Mouse (Mus musculus) gonadal fat pad, adult 2 months (tissue): Measurements from ENCODE around the gene Aars. TPM values are rescaled to one million over a fixed set of nuclear protein-coding genes. Genes with fewer than 3 reads are reported as not detected.
"Not testable (repeated sequence)": the region's sequence is repeated elsewhere in the genome, so short reads cannot be mapped to it uniquely, and the experiment has no call there.

Source experiments
- DNase-seq: peaks from one replicate; pipeline ENCODE4 v3.0.0-alpha.2; 2012; ENCODE audit warnings: low read depth
- polyA plus RNA-seq: library from polyadenylated mRNA; depleted of rRNA; stranded (reverse); fragments of >200 nt; gene quantifications from 2 replicates; pipeline ENCODE4 v1.2.3, GENCODE M21; 2012; rRNA removed

Aars gene
- 40.0 and 43.7 TPM in 2 replicates for polyA plus RNA-seq

DNA sequence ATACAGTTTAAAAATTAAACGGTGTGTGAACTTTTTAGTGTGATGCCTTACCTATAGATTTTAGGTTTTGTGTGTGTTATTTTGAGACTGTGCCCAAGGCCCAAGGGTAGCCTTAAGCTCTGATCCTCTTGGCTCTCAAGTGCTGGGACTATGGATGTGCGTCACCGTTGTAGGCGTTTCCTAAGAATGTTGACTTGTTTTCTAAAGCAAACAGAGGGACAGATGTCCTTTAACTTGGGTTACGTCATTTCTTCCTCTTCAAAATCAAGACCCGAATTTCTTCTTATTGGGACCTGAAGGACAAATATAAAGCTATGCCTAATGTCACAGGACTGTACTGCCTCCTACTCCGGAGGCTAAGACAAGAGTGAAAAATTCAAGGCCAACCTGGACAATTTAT lies at the start of gene Aars:
Gene Aars, plus strand, starts transcription at position 229 of the 400 bp plus-strand sequence.
- no peak for DNase-seq

GRCm38 (mm10) chr8:110987805-110988744 lies 44.9 kb upstream of the Aars start:
- DNase-seq, result no peak

GRCm38 (mm10) chr8:110990017-110990416 lies 42.9 kb upstream of the Aars start:
- DNase-seq, result no peak

GRCm38 (mm10) chr8:110996641-110997430 lies 36.1 kb upstream of the Aars start:
- no peak for DNase-seq

DNA sequence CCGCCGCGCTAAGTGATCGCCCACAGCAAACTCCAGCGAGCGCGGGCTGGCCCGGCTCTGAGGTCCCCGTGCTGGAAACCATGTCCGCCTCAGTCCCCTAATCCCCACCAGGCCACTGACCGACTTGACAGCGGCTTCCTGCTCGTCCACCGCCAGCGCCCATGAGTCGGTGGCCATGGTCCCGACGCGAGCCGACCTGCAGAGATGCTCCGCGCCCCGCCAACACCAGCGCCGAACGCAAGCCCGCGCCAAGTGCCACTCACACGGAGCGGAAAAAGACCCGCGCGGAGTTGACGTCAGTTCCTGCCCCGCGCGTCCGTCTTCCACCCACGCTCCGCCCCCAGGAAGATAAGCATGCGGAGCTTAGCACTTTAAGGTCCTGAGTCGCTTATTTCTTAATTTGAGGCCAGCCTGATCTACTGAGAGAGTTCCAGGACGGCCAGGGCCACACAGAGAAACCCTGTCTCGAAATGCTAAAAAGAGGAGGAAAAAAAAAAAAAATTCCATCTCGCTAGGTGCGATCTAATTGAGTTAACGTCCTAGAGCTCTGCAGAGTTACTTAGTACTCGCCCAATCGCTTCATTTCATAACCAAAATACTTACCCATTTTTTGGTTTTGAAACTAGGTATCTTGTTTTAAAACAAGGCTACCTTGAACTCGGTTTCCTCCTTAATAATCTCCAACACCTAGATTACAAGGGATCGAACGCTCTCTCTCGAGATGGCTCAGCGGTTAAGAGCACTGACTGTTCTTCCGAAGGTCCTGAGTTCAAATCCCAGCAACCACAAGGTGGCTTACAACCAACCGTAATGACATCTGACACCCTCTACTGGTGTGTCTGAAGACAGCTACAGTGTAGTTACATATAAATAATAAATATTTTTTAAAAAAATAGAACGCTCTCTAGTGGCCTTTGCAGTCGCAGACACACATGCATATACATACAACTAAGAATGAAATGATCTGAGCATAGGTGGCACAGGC lies 35.1 kb upstream of the Aars start, which contains the start of gene Ddx19a:
Gene Ddx19a, minus strand, starts transcription at position 254 of the 985 bp plus-strand sequence.
- no peak for DNase-seq

GRCm38 (mm10) chr8:111010230-111010991 lies 22.5 kb upstream of the Aars start:
- DNase-seq, result not testable (repeated sequence)

GRCm38 (mm10) chr8:111026609-111027008 lies 6.3 kb upstream of the Aars start:
- DNase-seq, result not testable (repeated sequence)

DNA sequence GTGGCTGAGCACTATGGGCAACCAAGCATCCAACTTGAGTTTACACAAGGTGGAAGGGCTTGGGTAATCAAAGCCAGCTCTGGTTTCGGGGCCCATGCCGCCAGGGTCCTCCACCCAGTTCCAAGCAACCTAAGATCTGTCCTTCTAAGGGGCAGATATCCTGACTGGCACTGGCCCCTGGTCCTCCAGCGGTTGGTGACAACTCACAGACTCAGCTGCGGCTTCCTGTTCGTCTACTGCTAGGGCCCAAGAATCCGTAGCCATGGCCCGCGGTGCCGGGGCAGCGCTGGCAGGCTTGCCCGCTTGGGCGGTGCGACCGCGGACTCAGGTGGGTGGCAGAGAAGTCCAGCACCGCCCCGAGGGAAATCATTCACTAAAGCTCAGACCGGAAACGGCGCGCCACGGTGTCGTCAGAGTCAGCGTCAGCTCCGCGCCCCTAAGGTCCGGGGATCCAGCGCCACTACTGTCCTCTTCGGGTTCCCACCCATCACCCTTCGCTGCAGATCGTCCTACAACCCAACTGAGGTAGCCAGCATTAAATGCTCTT lies 5.5 kb upstream of the Aars start:
- peak; percentile 30 for DNase-seq

DNA sequence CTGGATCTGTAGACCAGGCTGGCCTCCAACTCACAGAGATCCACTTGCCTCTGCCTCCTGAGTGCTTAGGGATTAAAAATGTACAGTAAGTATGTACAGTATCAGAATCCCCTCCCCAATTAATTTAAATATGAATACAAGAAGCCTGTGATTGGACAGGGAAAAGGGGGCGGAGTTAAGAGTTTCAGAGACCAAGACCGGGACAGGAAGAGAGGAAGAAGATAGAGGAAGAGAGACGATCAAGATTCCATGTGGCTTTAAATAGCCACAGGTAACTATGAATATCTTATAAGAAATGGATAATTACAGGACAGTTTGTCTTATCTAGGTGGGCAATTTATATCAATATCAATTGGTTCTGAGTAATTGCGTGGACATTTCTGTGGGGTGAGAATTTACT lies 3.4 kb upstream of the Aars start:
- no peak for DNase-seq

DNA sequence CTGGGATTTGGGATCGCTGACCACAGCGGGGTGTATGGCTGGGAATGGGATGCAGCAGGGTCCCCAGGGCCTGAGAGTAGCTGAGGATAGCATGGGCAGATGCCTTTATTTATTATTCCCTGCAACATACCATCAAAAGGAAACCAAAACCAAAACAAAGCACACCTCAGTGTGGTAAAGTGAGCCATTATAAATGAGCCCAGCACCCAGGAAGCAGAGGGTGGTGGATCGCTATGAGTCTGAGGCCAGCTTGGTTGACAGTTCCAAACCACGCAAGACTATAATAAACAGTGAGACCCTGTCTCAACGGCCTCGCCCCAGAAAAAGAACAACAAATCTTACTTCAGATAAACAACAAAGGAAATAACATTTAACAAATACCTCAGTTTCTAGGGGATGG lies 2.9 kb upstream of the Aars start:
- DNase-seq, result no peak

GRCm38 (mm10) chr8:111031572-111031971 lies 1.4 kb upstream of the Aars start, which contains the start of gene Ddx19b:
Gene Ddx19b, minus strand, starts transcription at chr8:111031751.
- DNase-seq, result no peak

GRCm38 (mm10) chr8:111033482-111034215 lies 705 bp downstream of the Aars start:
- peak; percentile 99 for DNase-seq

- no peak for DNase-seq
These were observed 1.3 kb downstream of the Aars start for GRCm38 (mm10) chr8:111034276-111034675.

DNA sequence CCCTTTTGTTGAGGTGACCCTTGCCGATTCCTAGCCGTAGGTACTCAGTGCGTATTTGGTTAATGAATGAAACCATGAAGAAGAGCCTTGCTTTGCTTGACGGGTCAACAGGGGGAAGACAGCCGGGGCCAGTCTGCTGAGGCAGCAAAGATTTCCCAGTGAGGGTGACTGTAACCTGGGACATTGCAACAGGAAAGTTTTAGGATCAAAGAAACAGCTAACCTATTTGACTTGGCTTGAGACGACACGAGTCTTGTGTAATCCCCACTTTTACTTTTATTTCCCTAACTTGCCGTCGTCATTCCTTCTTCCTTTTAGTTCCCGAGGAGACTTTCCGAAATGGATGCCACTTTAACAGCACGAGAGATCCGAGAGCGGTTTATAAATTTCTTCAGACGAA lies 3.6 kb downstream of the Aars start:
- no peak for DNase-seq

DNA sequence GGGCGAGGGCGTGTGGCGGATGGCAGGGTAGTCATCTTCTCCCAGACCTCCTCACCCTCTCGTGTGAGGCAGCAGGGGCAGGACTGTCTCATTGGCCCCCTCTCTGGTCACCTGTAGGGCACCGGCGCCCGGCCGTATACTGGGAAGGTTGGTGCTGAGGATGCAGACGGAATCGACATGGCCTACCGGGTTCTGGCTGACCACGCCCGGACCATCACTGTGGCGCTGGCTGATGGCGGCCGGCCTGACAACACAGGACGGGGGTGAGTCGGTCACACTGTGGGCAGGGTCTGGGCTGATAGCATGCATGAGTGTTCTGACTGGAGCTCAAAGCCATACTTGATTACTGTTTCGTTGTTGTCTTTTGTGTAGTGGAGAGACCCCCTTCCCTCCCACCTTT lies 9.6 kb downstream of the Aars start:
- DNase-seq, result no peak

GRCm38 (mm10) chr8:111044003-111044734 lies 11.2 kb downstream of the Aars start:
- no peak for DNase-seq

GRCm38 (mm10) chr8:111048694-111049093 lies 15.8 kb downstream of the Aars start:
- DNase-seq, result no peak

DNA sequence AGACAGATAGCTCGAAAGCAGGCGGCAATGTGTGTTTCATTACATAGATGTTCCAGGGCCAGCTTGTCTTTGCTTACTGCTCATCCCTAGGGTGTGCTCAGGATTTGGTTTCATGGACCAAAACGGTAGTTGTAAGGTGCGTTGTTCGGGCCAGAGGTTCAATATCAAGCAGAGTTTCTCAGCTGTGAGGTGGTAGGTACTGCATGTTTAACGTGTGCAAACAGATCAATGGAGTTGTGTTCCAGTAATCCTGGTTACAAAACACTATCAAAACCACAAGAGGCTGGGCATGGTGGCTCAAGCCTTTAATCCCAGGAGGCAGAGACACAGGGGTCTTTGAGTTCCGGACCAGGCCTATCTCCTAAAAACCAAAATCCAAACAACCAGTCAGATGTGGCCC lies 16.2 kb downstream of the Aars start:
- no peak for DNase-seq
